Mouse (Mus musculus) E14TG2a.4 (cell line): Measurements from ENCODE around the gene Yars.

Experiments used
- CTCF ChIP-seq: conservative IDR thresholded peaks from 2 replicates; pipeline ENCODE4 v1.5.1; 2014; ENCODE audit warnings: low read length
- NANOG ChIP-seq: IDR thresholded peaks from 2 replicates; pipeline ENCODE4 v1.6.1; 2014; ENCODE audit warnings: borderline replicate concordance, low read length, mixed read lengths
- POU5F1 ChIP-seq: IDR thresholded peaks from 2 replicates; pipeline ENCODE4 v1.6.1; 2014; ENCODE audit warnings: low read length, borderline replicate concordance

DNA sequence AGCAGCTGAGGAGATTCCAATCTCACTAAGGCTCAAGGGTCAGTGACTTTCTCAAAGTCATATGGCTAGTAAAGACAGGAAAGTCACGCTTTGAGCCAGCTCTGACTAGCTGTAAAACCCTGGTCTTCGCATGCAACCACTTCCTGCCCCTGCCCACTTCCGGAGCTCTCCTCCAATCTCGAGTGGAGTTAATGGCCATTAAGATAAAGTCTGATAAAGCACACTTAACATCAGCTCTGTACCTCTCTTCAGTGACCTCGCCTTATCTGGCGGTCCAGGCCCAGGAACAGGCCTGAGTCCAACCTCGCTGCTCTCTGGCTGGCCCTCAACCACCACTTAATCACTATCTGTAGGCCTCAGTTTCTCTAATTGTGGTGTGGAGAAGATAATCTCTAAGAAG is 44.9 kb downstream of the Yars start:
- TF ChIP-seq CTCF (no peak), NANOG (no peak), POU5F1 (no peak)
